Mouse (Mus musculus) E14TG2a.4 (cell line): Measurements from ENCODE around the gene Rasgef1b.

Experiments used
- H3K27me3 ChIP-seq: 2 replicates; pipeline ENCODE4 v1.6.1; 2014; ENCODE audit warnings: low read length, control low read depth; ENCODE audit not compliant: insufficient read depth
- H3K36me3 ChIP-seq: 2 replicates; pipeline ENCODE4 v1.6.1; 2014; ENCODE audit warnings: low read length, control low read depth; ENCODE audit not compliant: insufficient read depth
- H3K4me1 ChIP-seq: replicated peaks from 2 replicates; pipeline ENCODE4 v1.6.1; 2014; ENCODE audit warnings: low read depth, low read length, control low read depth
- H3K4me3 ChIP-seq: replicated peaks from 2 replicates; pipeline ENCODE4 v1.5.1; 2014; ENCODE audit warnings: mild to moderate bottlenecking, low read length
- H3K9me3 ChIP-seq: 2 replicates; pipeline ENCODE4 v1.6.1; 2014; ENCODE audit warnings: low read length, control low read depth
- CTCF ChIP-seq: conservative IDR thresholded peaks from 2 replicates; pipeline ENCODE4 v1.5.1; 2014; ENCODE audit warnings: low read length
- NANOG ChIP-seq: IDR thresholded peaks from 2 replicates; pipeline ENCODE4 v1.6.1; 2014; ENCODE audit warnings: borderline replicate concordance, low read length, mixed read lengths
- POU5F1 ChIP-seq: IDR thresholded peaks from 2 replicates; pipeline ENCODE4 v1.6.1; 2014; ENCODE audit warnings: low read length, borderline replicate concordance

Rasgef1b gene

GRCm38 (mm10) chr5:99451939-99452338 is 276.9 kb downstream of the Rasgef1b start:
- Histone ChIP-seq H3K4me3 (no peak overlapping the region), H3K36me3 (no peaks in the 10 kb centered on the region), H3K9me3 (0 out of 2 replicates have a peak, but pooled peaks cover 3% of the 10 kb centered on the region), H3K4me1 (no peaks in the 10 kb centered on the region), H3K27me3 (no peaks in the 10 kb centered on the region)
- TF ChIP-seq CTCF, result no peak
- no peak for TF ChIP-seq POU5F1
- TF ChIP-seq NANOG, result no peak

- 0 out of 2 replicates have a peak, but pooled peaks cover 3% of the 10 kb centered on the region for H3K9me3 ChIP-seq
- no peak for TF ChIP-seq POU5F1
- TF ChIP-seq CTCF, result no peak
- no peak for TF ChIP-seq NANOG
- H3K4me3 ChIP-seq, result no peak overlapping the region
- H3K36me3 ChIP-seq, result no peaks in the 10 kb centered on the region
- H3K27me3 ChIP-seq, result no peaks in the 10 kb centered on the region
- no peaks in the 10 kb centered on the region for H3K4me1 ChIP-seq
Observed at GRCm38 (mm10) chr5:99451416-99451815, 277.4 kb downstream of the Rasgef1b start.

GRCm38 (mm10) chr5:99450994-99451393 is 277.9 kb downstream of the Rasgef1b start:
- H3K27me3 ChIP-seq, result no peaks in the 10 kb centered on the region
- TF ChIP-seq NANOG (no peak), POU5F1 (no peak), CTCF (no peak)
- H3K4me3 ChIP-seq, result no peak overlapping the region
- no peaks in the 10 kb centered on the region for H3K4me1 ChIP-seq
- H3K9me3 ChIP-seq, result 0 out of 2 replicates have a peak, but pooled peaks cover 3% of the 10 kb centered on the region
- H3K36me3 ChIP-seq, result no peaks in the 10 kb centered on the region

- no peaks in the 10 kb centered on the region for H3K36me3 ChIP-seq
- H3K4me3 ChIP-seq, result no peak overlapping the region
- no peaks in the 10 kb centered on the region for H3K4me1 ChIP-seq
- H3K9me3 ChIP-seq, result 0 out of 2 replicates have a peak, but pooled peaks cover 3% of the 10 kb centered on the region
- H3K27me3 ChIP-seq, result no peaks in the 10 kb centered on the region
- TF ChIP-seq CTCF, result no peak
- TF ChIP-seq POU5F1, result no peak
- TF ChIP-seq NANOG, result no peak
Observed at GRCm38 (mm10) chr5:99450463-99450862, 278.4 kb downstream of the Rasgef1b start.

- no peak overlapping the region for H3K4me3 ChIP-seq
- TF ChIP-seq NANOG (no peak), POU5F1 (no peak), CTCF (no peak)
- 0 out of 2 replicates have a peak, but pooled peaks cover 3% of the 10 kb centered on the region for H3K9me3 ChIP-seq
- H3K27me3 ChIP-seq, result no peaks in the 10 kb centered on the region
- peaks cover 5% of the 10 kb centered on the region for H3K4me1 ChIP-seq
- no peaks in the 10 kb centered on the region for H3K36me3 ChIP-seq
Observed at GRCm38 (mm10) chr5:99447481-99447880, 281.4 kb downstream of the Rasgef1b start.

- Histone ChIP-seq H3K9me3 (0 out of 2 replicates have a peak, but pooled peaks cover 3% of the 10 kb centered on the region), H3K36me3 (no peaks in the 10 kb centered on the region)
Observed at GRCm38 (mm10) chr5:99445242-99445641, 283.6 kb downstream of the Rasgef1b start.

GRCm38 (mm10) chr5:99444777-99445176 is 284.1 kb downstream of the Rasgef1b start:
- Histone ChIP-seq H3K4me3 (no peak overlapping the region), H3K9me3 (0 out of 2 replicates have a peak, but pooled peaks cover 3% of the 10 kb centered on the region), H3K36me3 (no peaks in the 10 kb centered on the region), H3K4me1 (peaks cover 9% of the 10 kb centered on the region), H3K27me3 (no peaks in the 10 kb centered on the region)
- TF ChIP-seq NANOG (no peak), CTCF (no peak), POU5F1 (no peak)

More at GRCm38 (mm10) chr5:99445242-99445641, 283.6 kb downstream of the Rasgef1b start:
- TF ChIP-seq NANOG (no peak), POU5F1 (no peak), CTCF (no peak)
- no peak overlapping the region for H3K4me3 ChIP-seq
- H3K27me3 ChIP-seq, result no peaks in the 10 kb centered on the region
- peaks cover 9% of the 10 kb centered on the region for H3K4me1 ChIP-seq

- no peaks in the 10 kb centered on the region for H3K27me3 ChIP-seq
- H3K36me3 ChIP-seq, result no peaks in the 10 kb centered on the region
- H3K4me1 ChIP-seq, result peaks cover 9% of the 10 kb centered on the region
- TF ChIP-seq NANOG (no peak), CTCF (no peak)
- H3K4me3 ChIP-seq, result no peak overlapping the region
- H3K9me3 ChIP-seq, result no peaks in the 10 kb centered on the region
Observed at GRCm38 (mm10) chr5:99440109-99440508, 288.8 kb downstream of the Rasgef1b start.

GRCm38 (mm10) chr5:99438526-99438925 is 290.3 kb downstream of the Rasgef1b start:
- H3K36me3 ChIP-seq, result no peaks in the 10 kb centered on the region
- no peaks in the 10 kb centered on the region for H3K27me3 ChIP-seq
- no peaks in the 10 kb centered on the region for H3K9me3 ChIP-seq
- H3K4me1 ChIP-seq, result peaks cover 9% of the 10 kb centered on the region
- no peak overlapping the region for H3K4me3 ChIP-seq
- TF ChIP-seq CTCF (no peak), POU5F1 (no peak), NANOG (no peak)
